Mouse (Mus musculus): Measurements from ENCODE around the gene 2610042L04Rik.
"Not testable (repeated sequence)": the region's sequence is repeated elsewhere in the genome, so short reads cannot be mapped to it uniquely, and the experiment has no call there.

Gene 2610042L04Rik

GRCm38 (mm10) chr14:4334476-4335080 lies at the start of gene 2610042L04Rik:
Gene 2610042L04Rik (plus strand): TSS chr14:4334763.
- DNase-seq (ENCODE audit: low read depth, low spot score): not testable (repeated sequence)

- not testable (repeated sequence) for DNase-seq (ENCODE audit: low read depth, low spot score)
Observed at GRCm38 (mm10) chr14:4316983-4317382, 17.6 kb upstream of the 2610042L04Rik start, which contains the start of gene Gm3149. Gene Gm3149 (plus strand): TSS chr14:4317283.

- not testable (repeated sequence) for DNase-seq (ENCODE audit: low read depth, low spot score)
Observed at GRCm38 (mm10) chr14:4335506-4335905, 943 bp downstream of the 2610042L04Rik start.

GRCm38 (mm10) chr14:4368991-4369390 lies 34.4 kb downstream of the 2610042L04Rik start:
- DNase-seq (ENCODE audit: low read depth, low spot score): not testable (repeated sequence)

- not testable (repeated sequence) for DNase-seq (ENCODE audit: low read depth, low spot score)
Observed at GRCm38 (mm10) chr14:4369691-4370090, 35.1 kb downstream of the 2610042L04Rik start.

GRCm38 (mm10) chr14:4377871-4378270 lies 43.3 kb downstream of the 2610042L04Rik start:
- not testable (repeated sequence) for DNase-seq (ENCODE audit: low read depth, low spot score)

- not testable (repeated sequence) for DNase-seq (ENCODE audit: low read depth, low spot score)
Observed at GRCm38 (mm10) chr14:4385606-4386005, 51.0 kb downstream of the 2610042L04Rik start.

- not testable (repeated sequence) for DNase-seq (ENCODE audit: low read depth, low spot score)
Observed at GRCm38 (mm10) chr14:4392841-4393530, 58.4 kb downstream of the 2610042L04Rik start.

- not testable (repeated sequence) for DNase-seq (ENCODE audit: low read depth, low spot score)
Observed at GRCm38 (mm10) chr14:4397226-4397625, 62.7 kb downstream of the 2610042L04Rik start, which contains the start of gene Gm3159. Gene Gm3159 (plus strand): TSS chr14:4397526.

GRCm38 (mm10) chr14:4398624-4399023 lies 64.1 kb downstream of the 2610042L04Rik start:
- DNase-seq (ENCODE audit: low read depth, low spot score): not testable (repeated sequence)

GRCm38 (mm10) chr14:4400115-4400789 lies 65.7 kb downstream of the 2610042L04Rik start:
- not testable (repeated sequence) for DNase-seq (ENCODE audit: low read depth, low spot score)

- not testable (repeated sequence) for DNase-seq (ENCODE audit: low read depth, low spot score)
Observed at GRCm38 (mm10) chr14:4401245-4401644, 66.7 kb downstream of the 2610042L04Rik start.

- DNase-seq (ENCODE audit: low read depth, low spot score): not testable (repeated sequence)
Observed at GRCm38 (mm10) chr14:4403840-4404239, 69.3 kb downstream of the 2610042L04Rik start.

Data from c-Kit-negative CD71-positive TER-119-positive erythroid progenitor cells, embryonic 14.5 days (primary cell).